Mouse (Mus musculus): ENCODE measurements around the gene 2610507B11Rik.

Gene 2610507B11Rik

GRCm38 (mm10) chr11:78279586-78279985 lies 18.0 kb downstream of the 2610507B11Rik start:
- no peak for DNase-seq (ENCODE audit: low read depth in 1 of 2, low spot score in 2 of 2)

- no peak for DNase-seq (ENCODE audit: low read depth in 1 of 2, low spot score in 2 of 2)
These were observed 27.7 kb downstream of the 2610507B11Rik start for GRCm38 (mm10) chr11:78289146-78289763.

GRCm38 (mm10) chr11:78290654-78291053 lies 29.1 kb downstream of the 2610507B11Rik start, which contains the start of gene BC030499:
TSS of gene BC030499 (plus strand) at chr11:78290841.
- DNase-seq (ENCODE audit: low read depth in 1 of 2, low spot score in 2 of 2): no peak

- no peak for DNase-seq (ENCODE audit: low read depth in 1 of 2, low spot score in 2 of 2)
These were observed 33.0 kb downstream of the 2610507B11Rik start for GRCm38 (mm10) chr11:78294585-78294984.

- no peak for DNase-seq (ENCODE audit: low read depth in 1 of 2, low spot score in 2 of 2)
These were observed 39.4 kb downstream of the 2610507B11Rik start for GRCm38 (mm10) chr11:78300917-78301316.

- DNase-seq (ENCODE audit: low read depth in 1 of 2, low spot score in 2 of 2): peak; percentile 66 to 82
These were observed 40.0 kb downstream of the 2610507B11Rik start, which contains the start of gene Spag5 for GRCm38 (mm10) chr11:78301357-78302084. TSS of gene Spag5 (plus strand) at chr11:78301529.

GRCm38 (mm10) chr11:78305272-78305671 lies 43.7 kb downstream of the 2610507B11Rik start:
- no peak for DNase-seq (ENCODE audit: low read depth in 1 of 2, low spot score in 2 of 2)

GRCm38 (mm10) chr11:78310861-78311511 lies 49.4 kb downstream of the 2610507B11Rik start:
- no peak for DNase-seq (ENCODE audit: low read depth in 1 of 2, low spot score in 2 of 2)

GRCm38 (mm10) chr11:78313662-78314061 lies 52.1 kb downstream of the 2610507B11Rik start:
- DNase-seq (ENCODE audit: low read depth in 1 of 2, low spot score in 2 of 2): no peak

GRCm38 (mm10) chr11:78318411-78318810 lies 56.9 kb downstream of the 2610507B11Rik start:
- no peak for DNase-seq (ENCODE audit: low read depth in 1 of 2, low spot score in 2 of 2)

GRCm38 (mm10) chr11:78322076-78322831 lies 60.7 kb downstream of the 2610507B11Rik start:
- DNase-seq (ENCODE audit: low read depth in 1 of 2, low spot score in 2 of 2): no peak

GRCm38 (mm10) chr11:78322860-78323259 lies 61.3 kb downstream of the 2610507B11Rik start, which contains the start of gene Aldoc:
TSS of gene Aldoc (plus strand) at chr11:78322968.
- DNase-seq (ENCODE audit: low read depth in 1 of 2, low spot score in 2 of 2): peak in 1 of 2 experiments; percentile 50

- no peak for DNase-seq (ENCODE audit: low read depth in 1 of 2, low spot score in 2 of 2)
These were observed 62.6 kb downstream of the 2610507B11Rik start for GRCm38 (mm10) chr11:78324000-78324785.

GRCm38 (mm10) chr11:78324965-78325364 lies 63.4 kb downstream of the 2610507B11Rik start:
- no peak for DNase-seq (ENCODE audit: low read depth in 1 of 2, low spot score in 2 of 2)

- DNase-seq (ENCODE audit: low read depth in 1 of 2, low spot score in 2 of 2): no peak
These were observed 65.7 kb downstream of the 2610507B11Rik start for GRCm38 (mm10) chr11:78327215-78327614.

- DNase-seq (ENCODE audit: low read depth in 1 of 2, low spot score in 2 of 2): peak; percentile 81 to 90
These were observed 66.3 kb downstream of the 2610507B11Rik start, which contains the start of gene Pigs for GRCm38 (mm10) chr11:78327634-78328511. TSS of gene Pigs (plus strand) at chr11:78328415.

GRCm38 (mm10) chr11:78328512-78329056 lies 67.0 kb downstream of the 2610507B11Rik start:
- no peak for DNase-seq (ENCODE audit: low read depth in 1 of 2, low spot score in 2 of 2)

- no peak for DNase-seq (ENCODE audit: low read depth in 1 of 2, low spot score in 2 of 2)
These were observed 71.1 kb downstream of the 2610507B11Rik start for GRCm38 (mm10) chr11:78332676-78333075.

- DNase-seq (ENCODE audit: low read depth in 1 of 2, low spot score in 2 of 2): no peak
These were observed 72.4 kb downstream of the 2610507B11Rik start for GRCm38 (mm10) chr11:78333992-78334391.

All from monocyte, adult 2 months (primary cell).